Mouse (Mus musculus) lung, adult 2 months (tissue): Measurements from ENCODE around the gene Tnfrsf19. TPM values are rescaled to one million over a fixed set of nuclear protein-coding genes. Genes with fewer than 3 reads are reported as not detected.
A peak's percentile ranks its signal among the peaks of the same experiment; 100 is the strongest.

Source experiments
- DNase-seq: peaks from one replicate; pipeline ENCODE4 v3.0.0; 2022
- H3K4me1 ChIP-seq: fragments of 200-500 bp; 2 replicates; pipeline ENCODE4 v1.6.1; 2011; ENCODE audit warnings: low read length; ENCODE audit not compliant: control insufficient read depth, insufficient read depth
- H3K4me3 ChIP-seq: fragments of 200-500 bp; replicated peaks from 2 replicates; pipeline ENCODE3; 2011; ENCODE audit warnings: low read depth, mild to moderate bottlenecking, control low read depth, low read length; ENCODE audit errors: extremely low read depth
- CTCF ChIP-seq: fragments of 200-500 bp; IDR thresholded peaks from 2 replicates; pipeline ENCODE4 v1.5.1; 2011; ENCODE audit warnings: mild to moderate bottlenecking, low read length, control low read depth; ENCODE audit not compliant: insufficient read depth
- POLR2A ChIP-seq: fragments of 200-500 bp; IDR thresholded peaks from 2 replicates; pipeline ENCODE4 v1.6.1; 2011; ENCODE audit warnings: low read depth, mild to moderate bottlenecking, control low read depth, low read length, borderline replicate concordance; ENCODE audit errors: extremely low read depth
- WGBS: fragments of 180-500 bp; shearing (Covaris S2); methylation state at CpG from one replicate; pipeline ENCODE4 v1.1.7; 2018; 5-methylcytosine and 5-hydroxymethylcytosine counted together
- polyA plus RNA-seq: library from polyadenylated mRNA; depleted of rRNA; stranded (reverse); fragments of >200 nt; gene quantifications from 2 replicates; pipeline ENCODE4 v1.2.3, GENCODE M21; 2012

The Tnfrsf19 gene
- polyA plus RNA-seq, 1 experiment: 71.4 TPM

DNA sequence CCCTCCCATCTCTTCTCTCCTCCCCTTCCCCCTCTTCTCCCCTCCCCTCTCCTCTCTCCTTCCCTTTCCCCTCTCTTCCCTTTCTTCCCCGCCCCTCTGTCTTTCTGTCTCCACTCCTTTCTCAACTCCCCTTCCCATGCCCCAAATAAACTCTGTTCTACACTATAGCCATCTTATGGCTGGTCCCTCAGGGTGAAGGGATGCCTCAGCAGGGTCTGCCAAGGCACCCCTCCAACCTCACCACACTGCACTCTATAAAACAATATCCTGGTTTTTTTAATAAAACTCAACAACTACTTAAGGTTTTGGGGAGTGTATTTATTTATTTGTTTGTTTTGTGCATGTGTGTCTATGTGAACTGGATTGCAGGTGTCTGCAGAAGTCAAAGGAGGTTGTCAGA lies 9.6 kb upstream of the Tnfrsf19 start:
- Histone ChIP-seq H3K4me1 (no peaks in the 10 kb centered on the region), H3K4me3 (no peak overlapping the region)
- TF ChIP-seq CTCF: no peak
- TF ChIP-seq POLR2A: no peak
- no peak for DNase-seq
- 73% methylated on average over 1 of the region's 1 CpGs for WGBS

DNA sequence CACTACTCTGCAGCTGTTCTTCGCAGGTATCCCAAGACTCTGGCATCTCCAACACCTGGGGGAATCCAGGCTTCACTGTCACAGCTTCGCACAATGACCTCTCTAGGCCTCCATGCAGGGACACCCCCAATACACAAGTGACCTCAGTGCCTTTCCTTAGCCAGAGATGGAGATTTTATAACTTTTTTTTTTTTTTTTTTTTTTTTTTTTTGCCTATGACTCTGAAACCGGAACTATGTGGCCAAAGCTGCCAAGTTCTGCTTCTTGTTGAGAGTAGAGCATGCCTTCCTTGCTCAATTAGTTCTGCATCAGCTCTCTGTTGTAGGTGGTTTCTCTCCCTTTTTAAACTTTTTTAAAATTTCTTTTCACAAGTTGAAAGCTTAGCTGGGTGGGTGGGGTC lies 5.9 kb upstream of the Tnfrsf19 start:
- WGBS: 83% methylated on average over 3 of the region's 3 CpGs
- DNase-seq: no peak
- Histone ChIP-seq H3K4me3 (no peak overlapping the region), H3K4me1 (no peaks in the 10 kb centered on the region; the same call in 1 of the 2 replicates)
- TF ChIP-seq CTCF (no peak), POLR2A (no peak)

DNA sequence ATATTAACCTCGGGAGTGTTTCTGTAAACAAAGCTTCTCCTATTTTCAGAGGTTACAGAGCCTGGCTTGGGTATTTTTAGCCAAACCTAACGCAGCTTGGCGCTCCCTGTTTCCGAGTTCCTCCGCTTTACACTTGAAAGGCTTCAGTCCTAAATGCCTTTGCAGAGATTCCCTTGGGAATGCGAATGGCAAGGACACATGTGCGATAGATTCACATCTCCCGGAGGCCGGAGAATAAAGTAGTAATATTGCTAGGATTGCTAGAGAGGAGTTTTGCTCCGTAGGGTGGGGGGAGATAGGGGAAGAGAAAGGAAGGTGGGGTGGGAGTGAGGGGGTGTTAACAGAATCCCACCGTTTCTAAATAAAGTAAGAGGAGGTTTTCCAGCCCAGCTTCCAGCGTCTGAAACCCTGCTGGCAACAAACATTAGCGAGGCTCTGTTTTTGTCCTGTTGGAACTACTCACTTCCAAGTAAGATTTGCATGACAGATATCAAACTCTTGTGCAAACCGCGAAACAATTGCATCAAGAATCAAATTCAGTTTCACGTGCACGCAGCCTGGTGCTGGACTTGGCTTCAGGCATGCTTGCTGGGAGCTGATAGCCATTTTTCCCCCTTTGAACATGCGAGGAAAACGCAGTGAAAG lies 722 bp downstream of the Tnfrsf19 start:
- no peaks in the 10 kb centered on the region; the same call in 1 of the 2 replicates for H3K4me1 ChIP-seq
- WGBS: 6% methylated on average over 19 of the region's 19 CpGs
- peak; percentile 15 for DNase-seq
- H3K4me3 ChIP-seq: peak overlapping the region; percentile 71
- TF ChIP-seq POLR2A (no peak), CTCF (no peak)

DNA sequence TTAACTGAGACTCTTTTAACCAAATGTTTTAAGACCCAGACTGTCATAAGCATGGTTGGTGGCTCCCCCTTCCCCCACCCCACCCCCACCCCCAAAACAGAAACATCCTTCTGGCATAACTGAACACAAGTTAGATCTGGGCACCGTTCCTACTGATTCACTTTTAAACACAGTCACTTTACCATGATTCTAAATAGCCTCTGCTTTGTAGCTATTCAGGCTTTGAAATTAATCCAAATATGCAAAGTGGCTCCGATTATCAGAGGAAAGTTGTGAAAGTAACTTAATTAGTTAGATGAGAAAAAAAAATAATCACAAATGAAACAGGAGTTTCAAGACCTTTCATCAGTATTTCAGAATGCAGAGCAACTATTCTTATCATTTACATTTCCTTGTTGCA lies 2.0 kb downstream of the Tnfrsf19 start:
- no peak for TF ChIP-seq CTCF
- TF ChIP-seq POLR2A: no peak
- 35% methylated on average over 2 of the region's 2 CpGs for WGBS
- Histone ChIP-seq H3K4me1 (no peaks in the 10 kb centered on the region; the same call in 1 of the 2 replicates), H3K4me3 (peak overlapping the region; percentile 47)
- DNase-seq: no peak

DNA sequence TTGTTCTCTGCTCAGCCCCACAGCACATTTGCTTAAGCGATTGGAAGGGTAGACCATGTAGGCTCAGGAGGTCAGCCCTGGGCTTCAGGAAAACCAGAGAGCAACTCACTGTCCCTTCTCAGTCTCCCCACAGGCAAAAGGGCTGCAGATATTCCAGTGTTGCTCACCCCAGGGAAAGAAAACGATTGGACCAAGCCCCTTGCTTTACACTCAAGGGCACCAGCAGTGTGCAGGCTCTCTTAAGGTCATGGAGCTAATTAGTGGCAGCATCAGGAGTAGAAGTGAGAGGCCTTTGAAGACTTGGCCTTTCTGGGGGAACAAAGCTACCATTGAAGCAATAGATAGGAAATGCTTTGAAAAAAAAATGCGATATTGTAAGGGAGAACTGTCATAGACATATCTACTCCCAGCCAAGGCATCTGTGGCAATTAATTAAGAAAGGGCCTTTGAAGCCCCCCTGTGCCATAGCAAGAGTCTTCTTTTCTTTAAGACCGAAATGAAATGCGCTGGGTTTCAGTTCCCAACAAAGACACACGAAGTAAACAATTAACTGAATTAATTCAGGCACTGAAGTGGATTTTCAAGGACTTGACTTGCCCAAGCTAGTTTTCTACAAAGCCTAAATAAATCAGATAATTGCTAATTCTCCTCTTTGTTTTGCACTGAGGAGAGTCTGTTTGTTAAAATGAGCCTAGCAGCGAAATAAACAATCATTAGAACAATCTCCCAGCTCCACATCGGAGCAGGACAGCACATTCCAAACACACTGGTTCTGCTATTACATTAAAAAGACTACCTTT lies 2.6 kb downstream of the Tnfrsf19 start:
- 45% methylated on average over 8 of the region's 8 CpGs for WGBS
- TF ChIP-seq CTCF (no peak), POLR2A (no peak)
- Histone ChIP-seq H3K4me1 (no peaks in the 10 kb centered on the region; the same call in 1 of the 2 replicates), H3K4me3 (peak overlapping the region; percentile 24)
- no peak for DNase-seq

DNA sequence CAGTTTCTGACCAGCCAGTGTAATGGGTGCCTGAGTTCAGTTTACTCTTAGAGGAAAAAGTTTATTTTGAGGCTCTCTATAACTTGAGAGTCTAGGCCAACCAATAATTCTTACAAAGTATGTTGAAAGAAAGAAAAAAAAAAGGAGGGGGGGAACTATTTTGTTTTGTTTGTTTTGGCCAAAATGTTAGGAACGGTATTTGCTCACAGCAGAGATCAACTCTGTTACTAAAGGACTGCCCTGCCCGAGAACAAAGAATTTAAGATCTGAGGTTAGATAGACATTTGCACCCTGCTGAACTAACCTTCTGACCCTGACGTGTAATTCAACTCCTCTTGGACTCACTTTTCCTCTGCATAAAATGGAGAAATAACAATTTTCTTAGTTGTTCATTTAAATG lies 4.0 kb downstream of the Tnfrsf19 start:
- Histone ChIP-seq H3K4me1 (peaks cover 3% of the 10 kb centered on the region), H3K4me3 (no peak overlapping the region)
- DNase-seq: no peak
- TF ChIP-seq POLR2A (no peak), CTCF (no peak)
- 52% methylated on average over 3 of the region's 3 CpGs for WGBS

DNA sequence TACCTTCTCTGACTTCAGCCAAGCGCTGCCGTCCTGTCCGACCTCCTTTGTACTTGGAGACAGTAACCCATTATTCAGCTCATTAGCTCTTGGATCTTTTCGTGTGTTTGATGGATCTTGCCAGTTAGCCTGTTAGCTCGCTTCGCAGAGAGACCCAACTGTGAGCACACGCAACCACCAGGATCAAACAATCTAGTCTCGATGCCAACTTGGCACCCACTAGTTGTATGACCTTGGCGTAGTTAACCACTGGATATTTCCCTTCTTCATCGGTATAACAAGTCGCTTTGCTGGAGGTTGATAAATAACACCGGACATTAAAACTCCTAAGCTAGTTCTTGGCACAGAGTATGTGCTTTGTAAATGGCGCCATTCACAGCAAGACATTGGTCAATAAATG lies 6.1 kb downstream of the Tnfrsf19 start:
- Histone ChIP-seq H3K4me1 (peaks cover 5% of the 10 kb centered on the region), H3K4me3 (no peak overlapping the region)
- no peak for DNase-seq
- WGBS: 81% methylated on average over 13 of the region's 13 CpGs
- TF ChIP-seq CTCF (no peak), POLR2A (no peak)

DNA sequence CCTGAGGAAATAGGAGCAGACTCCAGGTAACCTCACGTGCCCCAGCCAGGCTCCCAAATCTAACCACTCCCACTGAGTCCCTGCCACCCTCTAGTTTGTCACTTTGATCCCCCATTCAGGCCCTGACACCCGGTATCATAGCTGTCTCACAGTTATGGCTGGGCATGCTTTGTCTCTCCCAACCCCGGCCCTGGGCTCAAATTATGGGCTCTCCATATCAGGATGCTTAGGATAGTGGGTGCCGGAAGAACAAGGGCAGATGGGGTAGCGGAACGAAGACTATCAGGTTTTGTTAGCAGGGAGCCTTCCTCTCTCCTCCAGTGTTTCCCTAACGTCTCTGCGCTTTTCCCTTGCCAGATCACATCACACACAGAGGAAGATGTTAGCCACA lies 8.2 kb downstream of the Tnfrsf19 start:
- Histone ChIP-seq H3K4me1 (peaks cover 5% of the 10 kb centered on the region), H3K4me3 (no peak overlapping the region)
- TF ChIP-seq POLR2A: no peak
- no peak for TF ChIP-seq CTCF
- no peak for DNase-seq
- 44% methylated on average over 8 of the region's 8 CpGs for WGBS

DNA sequence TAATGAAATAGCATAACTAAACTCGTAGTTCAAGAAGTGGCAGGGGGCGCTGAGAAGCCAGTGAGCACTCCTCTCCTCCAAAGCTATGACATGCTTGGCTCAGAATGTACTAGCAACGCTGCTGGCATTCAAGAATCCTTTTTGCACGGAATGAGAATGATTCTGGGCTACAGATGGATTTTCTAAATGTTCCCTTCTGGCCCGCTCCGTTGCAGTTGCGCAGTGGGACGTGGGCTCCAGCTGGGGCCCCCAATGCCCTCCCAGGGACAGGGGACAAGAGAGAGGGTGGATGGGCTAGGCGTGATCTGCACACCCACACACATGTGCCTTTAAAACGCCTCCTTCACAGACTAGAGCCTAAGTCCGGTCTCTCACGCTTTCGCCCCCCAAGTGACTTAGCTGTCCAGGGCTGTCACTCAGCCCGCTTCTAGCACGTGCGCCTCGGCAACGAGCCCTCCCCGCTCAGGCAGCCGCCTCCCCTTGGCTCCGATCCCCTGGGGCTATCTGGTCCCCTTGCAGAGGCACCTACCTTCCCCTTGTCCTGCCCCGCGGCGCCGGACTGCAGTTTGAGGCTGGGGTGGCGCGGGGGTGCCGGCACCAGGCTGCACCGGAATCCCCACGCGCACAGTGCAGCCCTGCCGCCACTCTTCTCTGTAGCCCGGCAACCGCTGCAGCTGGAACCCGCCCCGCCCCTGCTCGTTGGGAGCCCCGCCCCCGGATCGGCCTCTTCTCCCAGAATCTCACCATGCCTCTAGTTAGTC lies 8.8 kb downstream of the Tnfrsf19 start:
- TF ChIP-seq POLR2A (no peak), CTCF (no peak)
- H3K4me1 ChIP-seq: peaks cover 5% of the 10 kb centered on the region
- WGBS: 2% methylated on average over 40 of the region's 40 CpGs
- H3K4me3 ChIP-seq: peak overlapping the region; percentile 33
- DNase-seq: peak; percentile 47

DNA sequence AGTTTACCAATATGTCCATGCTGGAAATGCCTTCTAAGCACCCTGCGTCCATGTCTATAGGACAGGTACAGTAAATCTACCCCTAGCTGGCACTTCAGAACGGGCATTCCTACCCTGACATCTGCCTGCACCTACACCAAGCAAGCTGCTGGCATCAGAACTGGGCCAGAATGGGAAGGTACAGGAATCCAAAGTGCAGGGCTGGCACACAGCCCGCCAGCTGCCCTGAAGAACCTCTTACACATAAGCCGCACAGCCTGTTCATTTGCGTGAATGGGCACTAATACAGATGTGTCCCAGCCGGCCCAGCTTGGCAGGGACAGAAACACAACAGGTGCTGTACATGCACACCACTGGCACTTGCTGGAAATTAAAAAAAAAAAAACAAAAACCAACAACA lies 15.9 kb downstream of the Tnfrsf19 start:
- 63% methylated on average over 6 of the region's 6 CpGs for WGBS
- no peaks in the 10 kb centered on the region for H3K4me1 ChIP-seq
- no peak for TF ChIP-seq POLR2A
- no peak for TF ChIP-seq CTCF
- peak; percentile 23 for DNase-seq
- no peak overlapping the region for H3K4me3 ChIP-seq
